Mouse (Mus musculus): Measurements from ENCODE around the gene Miga2.

DNA sequence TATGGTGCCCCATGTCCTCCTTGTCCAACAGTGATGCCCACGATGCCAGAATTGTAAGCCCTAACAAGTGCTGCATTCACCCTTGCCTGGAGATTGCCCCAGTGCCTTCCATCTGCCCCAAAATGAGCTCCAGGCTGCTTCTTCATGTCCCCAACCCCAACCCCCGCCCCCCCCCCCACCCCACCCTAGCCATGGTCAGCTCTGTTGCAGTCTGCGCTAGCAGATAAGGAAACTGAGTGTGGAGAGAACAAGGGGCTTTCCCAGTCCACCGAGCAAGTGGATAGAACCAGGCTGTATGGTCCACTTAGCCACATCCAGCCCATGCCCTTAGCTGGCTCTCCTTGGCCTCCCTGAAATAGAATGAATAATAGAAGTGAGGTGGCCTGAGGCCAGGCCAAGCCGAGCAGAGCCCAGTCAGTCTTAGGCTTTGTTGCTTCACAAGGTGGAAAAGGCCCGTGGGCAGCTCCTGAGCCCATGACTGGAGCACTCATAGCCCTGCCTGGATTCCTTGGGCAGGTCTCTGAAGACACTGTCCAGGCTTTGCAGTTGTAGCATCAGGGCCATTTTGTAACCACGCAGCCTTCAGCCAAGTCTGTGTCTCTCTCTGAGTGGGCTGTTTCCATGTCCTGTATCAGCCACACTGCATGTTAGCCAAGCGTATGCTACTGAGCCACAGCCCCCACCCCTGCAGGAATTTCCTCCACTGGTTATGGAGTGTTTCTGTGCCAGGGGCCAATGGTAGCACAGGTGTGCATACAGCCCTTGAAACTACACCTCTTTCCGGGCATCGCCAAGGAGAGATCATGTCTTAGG is 16.7 kb downstream of the Miga2 start:
- no peak for TF ChIP-seq CTCF (conservative IDR thresholded peaks at IDR 0.05; ENCODE audit: insufficient read depth, insufficient read length, low read depth, low read length)
- no peak for TF ChIP-seq POLR2A (IDR thresholded peaks at IDR 0.05; ENCODE audit: low read depth, low read length)

All from kidney, adult 2 months (tissue).